Mouse (Mus musculus) embryonic facial prominence, embryonic 14.5 days (tissue): ENCODE measurements around the gene Rpl18a. TPM values are rescaled to one million over a fixed set of nuclear protein-coding genes. Genes with fewer than 3 reads are reported as not detected.
"Not testable (repeated sequence)": the region's sequence is repeated elsewhere in the genome, so short reads cannot be mapped to it uniquely, and the experiment has no call there.

Experiments
- ATAC-seq: fragments of 200-750 bp; cut with Nextera tagmentation; 2 replicates; pipeline ENCODE4 v1.8.0; 2017; ENCODE audit warnings: low read depth, moderate number of reproducible peaks, moderate TSS enrichment
- DNase-seq: peaks from one replicate; pipeline ENCODE4 v3.0.0-alpha.2; 2015; ENCODE audit warnings: low spot score
- H3K27ac ChIP-seq: fragments of 300-500 bp; sonication (generic); replicated peaks from 2 replicates; pipeline ENCODE4 v1.5.1; 2014; ENCODE audit warnings: low read depth, mild to moderate bottlenecking, low read length, moderate library complexity
- H3K27me3 ChIP-seq: fragments of 300-500 bp; sonication (generic); replicated peaks from 2 replicates; pipeline ENCODE4 v1.6.1; 2014; ENCODE audit warnings: low read length; ENCODE audit not compliant: control insufficient read depth, insufficient read depth
- H3K36me3 ChIP-seq: fragments of 300-500 bp; sonication (generic); 2 replicates; pipeline ENCODE4 v1.6.1; 2014; ENCODE audit warnings: low read length, mixed read lengths; ENCODE audit not compliant: control insufficient read depth, insufficient read depth
- H3K4me1 ChIP-seq: fragments of 300-500 bp; sonication (generic); 2 replicates; pipeline ENCODE4 v1.6.1; 2014; ENCODE audit warnings: antibody characterized with exemption, low read length; ENCODE audit not compliant: control insufficient read depth, insufficient read depth
- H3K4me2 ChIP-seq: fragments of 300-500 bp; sonication (generic); 2 replicates; pipeline ENCODE4 v1.6.1; 2014; ENCODE audit warnings: low read depth, mild to moderate bottlenecking, low read length, moderate library complexity, mixed read lengths
- H3K4me3 ChIP-seq: fragments of 300-500 bp; sonication (generic); 2 replicates; pipeline ENCODE4 v1.5.1; 2014; ENCODE audit warnings: low read depth, mild to moderate bottlenecking, low read length
- H3K9ac ChIP-seq: fragments of 300-500 bp; sonication (generic); 2 replicates; pipeline ENCODE4 v1.6.1; 2014; ENCODE audit warnings: low read depth, mild to moderate bottlenecking, low read length, moderate library complexity, mixed read lengths
- H3K9me3 ChIP-seq: fragments of 300-500 bp; sonication (generic); 2 replicates; pipeline ENCODE4 v1.6.1; 2016; ENCODE audit warnings: low read length; ENCODE audit not compliant: control insufficient read depth
- WGBS: fragments of 180-500 bp; shearing (Covaris S2); extraction: QIAGEN DNeasy Blood & Tissue Kit; methylation state at CpG from one replicate; pipeline ENCODE4 v1.1.7; 2014; 5-methylcytosine and 5-hydroxymethylcytosine counted together
- polyA plus RNA-seq: library from polyadenylated mRNA; unstranded; fragments of >200 nt; fragmentation: Nextera tagmentation; extraction: Ambion mirVana; gene quantifications from 2 replicates; pipeline ENCODE4 v1.2.1, GENCODE M21; 2014

Gene Rpl18a
- polyA plus RNA-seq, 1 experiment from 2014 or later = 5,481 TPM

- H3K36me3 ChIP-seq = peaks cover 27% of the 10 kb centered on the region
- H3K4me1 ChIP-seq = peaks cover 4% of the 10 kb centered on the region; the same call in 1 of the 2 replicates
- peak overlapping the region; percentile 68; the same call in 1 of the 2 replicates for H3K4me3 ChIP-seq
- DNase-seq (peak; percentile 34), ATAC-seq (no peak)
- peaks cover 10% of the 10 kb centered on the region; the same call in 1 of the 2 replicates for H3K27me3 ChIP-seq
- H3K27ac ChIP-seq = no peak overlapping the region
- peak overlapping the region; percentile 64; the same call in 1 of the 2 replicates for H3K4me2 ChIP-seq
- H3K9ac ChIP-seq = peak overlapping the region; percentile 71; the same call in 1 of the 2 replicates
- H3K9me3 ChIP-seq = no peaks in the 10 kb centered on the region
- 65% methylated on average over 2 of the region's 2 CpGs for WGBS
These were observed 1.5 kb upstream of the Rpl18a start for GRCm38 (mm10) chr8:70898661-70899198.

GRCm38 (mm10) chr8:70897681-70898413 lies 635 bp upstream of the Rpl18a start:
- H3K27ac ChIP-seq = peak overlapping the region; percentile 82
- no peaks in the 10 kb centered on the region for H3K9me3 ChIP-seq
- under 1% methylated on average over 20 of the region's 20 CpGs for WGBS
- peak overlapping the region; percentile 68 for H3K4me3 ChIP-seq
- peak; percentile 82 for DNase-seq
- H3K27me3 ChIP-seq = peaks cover 15% of the 10 kb centered on the region
- H3K4me1 ChIP-seq = peaks cover 4% of the 10 kb centered on the region; the same call in 1 of the 2 replicates
- peak; percentile 35 for ATAC-seq
- H3K4me2 ChIP-seq = peak overlapping the region; percentile 64
- H3K36me3 ChIP-seq = peaks cover 35% of the 10 kb centered on the region
- H3K9ac ChIP-seq = peak overlapping the region; percentile 71

- H3K36me3 ChIP-seq = peaks cover 35% of the 10 kb centered on the region
These were observed 744 bp downstream of the Rpl18a start for GRCm38 (mm10) chr8:70896316-70897020.

GRCm38 (mm10) chr8:70895571-70896259 lies 1.5 kb downstream of the Rpl18a start:
- not testable (repeated sequence) for DNase-seq, H3K27ac ChIP-seq, H3K9me3 ChIP-seq, H3K4me1 ChIP-seq, ATAC-seq
- H3K27me3 ChIP-seq = peaks cover 36% of the 10 kb centered on the region
- WGBS = 88% methylated on average over 17 of the region's 24 CpGs
- peak overlapping the region; percentile 68 for H3K4me3 ChIP-seq
- H3K9ac ChIP-seq = peak overlapping the region; percentile 92
- peak overlapping the region; percentile 92 for H3K4me2 ChIP-seq
- peaks cover 35% of the 10 kb centered on the region for H3K36me3 ChIP-seq

More at GRCm38 (mm10) chr8:70896316-70897020, 744 bp downstream of the Rpl18a start:
- Histone ChIP-seq H3K4me3 (peak overlapping the region; percentile 68), H3K4me1 (peaks cover 9% of the 10 kb centered on the region; the same call in 1 of the 2 replicates), H3K9me3 (no peaks in the 10 kb centered on the region), H3K9ac (peak overlapping the region; percentile 92), H3K27me3 (peaks cover 28% of the 10 kb centered on the region), H3K27ac (peak overlapping the region; percentile 59), H3K4me2 (peak overlapping the region; percentile 92)
- no peak for ATAC-seq
- DNase-seq = no peak
- under 1% methylated on average over 25 of the region's 25 CpGs for WGBS

- WGBS = 90% methylated on average over 6 of the region's 8 CpGs
- no peak overlapping the region for H3K27ac ChIP-seq
- no peak for DNase-seq
- ATAC-seq = no peak
- no peak overlapping the region for H3K4me2 ChIP-seq
- no peaks in the 10 kb centered on the region for H3K9me3 ChIP-seq
- no peak overlapping the region for H3K9ac ChIP-seq
- peaks cover 35% of the 10 kb centered on the region for H3K36me3 ChIP-seq
- no peak overlapping the region for H3K4me3 ChIP-seq
- H3K4me1 ChIP-seq = peaks cover 9% of the 10 kb centered on the region; the same call in 1 of the 2 replicates
- peaks cover 41% of the 10 kb centered on the region for H3K27me3 ChIP-seq
These were observed 2.3 kb downstream of the Rpl18a start for GRCm38 (mm10) chr8:70894771-70895545.

- H3K9me3 ChIP-seq = no peaks in the 10 kb centered on the region
- H3K4me2 ChIP-seq = no peak overlapping the region
- H3K4me3 ChIP-seq = no peak overlapping the region
- H3K27ac ChIP-seq = no peak overlapping the region
- H3K9ac ChIP-seq = no peak overlapping the region
- 76% methylated on average over 2 of the region's 2 CpGs for WGBS
- peaks cover 9% of the 10 kb centered on the region; the same call in 1 of the 2 replicates for H3K4me1 ChIP-seq
- ATAC-seq (no peak), DNase-seq (no peak)
- peaks cover 35% of the 10 kb centered on the region for H3K36me3 ChIP-seq
- peaks cover 41% of the 10 kb centered on the region for H3K27me3 ChIP-seq
These were observed 2.9 kb downstream of the Rpl18a start for GRCm38 (mm10) chr8:70894385-70894720.

GRCm38 (mm10) chr8:70893656-70894384 lies 3.4 kb downstream of the Rpl18a start:
- WGBS = 30% methylated on average over 12 of the region's 12 CpGs
- H3K4me2 ChIP-seq = no peak overlapping the region
- H3K4me1 ChIP-seq = peaks cover 9% of the 10 kb centered on the region; the same call in 1 of the 2 replicates
- DNase-seq = peak; percentile 92
- ATAC-seq = peak; percentile 24; the same call in 1 of the 2 replicates
- H3K36me3 ChIP-seq = peaks cover 35% of the 10 kb centered on the region
- no peak overlapping the region for H3K27ac ChIP-seq
- no peaks in the 10 kb centered on the region for H3K9me3 ChIP-seq
- no peak overlapping the region for H3K9ac ChIP-seq
- no peak overlapping the region for H3K4me3 ChIP-seq
- H3K27me3 ChIP-seq = peaks cover 41% of the 10 kb centered on the region
